Mouse (Mus musculus) heart, embryonic 11.5 days (tissue): ENCODE results near the gene Atp1b3. TPM values are rescaled to one million over a fixed set of nuclear protein-coding genes. Genes with fewer than 3 reads are reported as not detected.
A peak's percentile ranks its signal among the peaks of the same experiment; 100 is the strongest.

Experiments
- ATAC-seq: fragments of 200-750 bp; cut with Nextera tagmentation; replicated peaks from 2 replicates; pipeline ENCODE4 v1.8.0; 2017; ENCODE audit warnings: moderate library complexity; ENCODE audit not compliant: insufficient number of reproducible peaks, low FRiP score, low TSS enrichment
- H3K27ac ChIP-seq: fragments of 300-500 bp; sonication (generic); 2 replicates; pipeline ENCODE4 v1.5.1; 2014; ENCODE audit warnings: mild to moderate bottlenecking, low read depth, low read length
- H3K27me3 ChIP-seq: fragments of 300-500 bp; sonication (generic); 2 replicates; pipeline ENCODE4 v1.6.1; 2014; ENCODE audit warnings: mild to moderate bottlenecking, low read length, mixed read lengths; ENCODE audit not compliant: control insufficient read depth, insufficient read depth
- H3K36me3 ChIP-seq: fragments of 300-500 bp; sonication (generic); 2 replicates; pipeline ENCODE4 v1.6.1; 2014; ENCODE audit warnings: mild to moderate bottlenecking, low read length, moderate library complexity, mixed read lengths; ENCODE audit not compliant: control insufficient read depth, insufficient read depth
- H3K4me1 ChIP-seq: fragments of 300-500 bp; sonication (generic); 2 replicates; pipeline ENCODE4 v1.6.1; 2014; ENCODE audit warnings: low read length; ENCODE audit not compliant: control insufficient read depth, insufficient read depth
- H3K4me2 ChIP-seq: fragments of 300-500 bp; sonication (generic); 2 replicates; pipeline ENCODE4 v1.6.1; 2014; ENCODE audit warnings: mild to moderate bottlenecking, moderate library complexity
- H3K4me3 ChIP-seq: fragments of 300-500 bp; sonication (generic); 2 replicates; pipeline ENCODE4 v1.5.1; 2014; ENCODE audit warnings: low read depth, low read length
- H3K9ac ChIP-seq: fragments of 300-500 bp; sonication (generic); 2 replicates; pipeline ENCODE4 v1.6.1; 2014; ENCODE audit warnings: mild to moderate bottlenecking, low read depth, low read length, moderate library complexity
- H3K9me3 ChIP-seq: fragments of 300-500 bp; sonication (generic); replicated peaks from 2 replicates; pipeline ENCODE4 v1.6.1; 2016; ENCODE audit warnings: low read length; ENCODE audit not compliant: control insufficient read depth
- WGBS: fragments of 180-500 bp; shearing (Covaris S2); extraction: QIAGEN DNeasy Blood & Tissue Kit; methylation state at CpG from one replicate; pipeline ENCODE4 v1.1.7; 2014; ENCODE audit not compliant: insufficient replicate concordance; 5-methylcytosine and 5-hydroxymethylcytosine counted together
- polyA plus RNA-seq: library from polyadenylated mRNA; unstranded; fragments of >200 nt; fragmentation: Nextera tagmentation; extraction: Ambion mirVana; gene quantifications from 2 replicates; pipeline ENCODE4 v1.2.1, GENCODE M21; 2014

Gene Atp1b3
- polyA plus RNA-seq, 1 experiment from 2014 or later: 149 TPM

DNA sequence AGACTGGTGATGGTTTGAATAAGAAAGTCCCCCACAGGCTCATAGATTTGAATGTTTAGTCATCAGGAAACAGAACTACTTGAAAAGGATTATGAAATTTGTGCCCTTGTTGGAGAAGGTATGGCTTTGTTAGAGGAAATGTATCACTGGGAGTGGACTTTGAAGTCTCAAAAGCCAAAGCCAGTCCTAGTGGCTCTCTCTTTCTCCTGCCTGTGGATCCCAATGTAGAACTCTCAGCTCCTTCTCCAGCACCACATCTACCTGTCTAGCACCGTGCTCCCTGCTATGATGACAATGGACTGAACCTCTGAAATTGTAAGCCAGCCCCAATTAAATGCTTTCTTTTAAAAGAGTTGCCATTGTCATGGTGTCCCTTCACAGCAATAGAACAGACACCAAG is 12.9 kb upstream of the Atp1b3 start:
- peaks cover 14% of the 10 kb centered on the region for H3K4me1 ChIP-seq
- ATAC-seq: no peak
- WGBS: 79% methylated on average over 1 of the region's 1 CpGs
- no peaks in the 10 kb centered on the region for H3K27me3 ChIP-seq
- H3K27ac ChIP-seq: no peak overlapping the region
- H3K36me3 ChIP-seq: no peaks in the 10 kb centered on the region
- no peak overlapping the region for H3K4me2 ChIP-seq
- no peak overlapping the region for H3K4me3 ChIP-seq
- no peak overlapping the region for H3K9ac ChIP-seq
- H3K9me3 ChIP-seq: no peaks in the 10 kb centered on the region

DNA sequence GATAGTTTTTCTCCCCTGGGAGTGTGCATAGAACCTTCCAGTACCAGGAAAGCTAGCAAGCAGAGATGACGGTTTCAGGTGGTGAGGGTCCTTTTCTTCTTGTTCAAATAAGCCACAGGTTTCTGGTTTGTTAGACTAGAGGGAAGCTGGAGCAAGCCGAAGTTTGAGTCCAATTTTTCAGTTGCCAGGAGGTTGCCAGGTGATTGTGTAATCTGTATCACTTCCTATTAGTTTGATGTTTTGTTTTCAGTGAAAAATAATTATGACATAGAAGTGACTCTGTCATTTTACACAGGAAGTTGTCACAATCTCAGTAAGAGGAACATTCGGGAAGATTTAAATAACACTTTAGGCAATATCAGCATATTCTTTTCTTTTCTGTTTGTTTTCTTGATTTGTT is 11.6 kb upstream of the Atp1b3 start:
- 71% methylated on average over 3 of the region's 3 CpGs for WGBS
- H3K9me3 ChIP-seq: no peaks in the 10 kb centered on the region
- H3K27me3 ChIP-seq: no peaks in the 10 kb centered on the region
- no peak overlapping the region for H3K27ac ChIP-seq
- no peak overlapping the region for H3K4me2 ChIP-seq
- H3K9ac ChIP-seq: no peak overlapping the region
- no peak for ATAC-seq
- H3K4me1 ChIP-seq: peaks cover 6% of the 10 kb centered on the region; the same call in 1 of the 2 replicates
- H3K4me3 ChIP-seq: no peak overlapping the region
- no peaks in the 10 kb centered on the region for H3K36me3 ChIP-seq

- no peaks in the 10 kb centered on the region for H3K27me3 ChIP-seq
- no peaks in the 10 kb centered on the region for H3K36me3 ChIP-seq
- H3K27ac ChIP-seq: no peak overlapping the region
- no peak overlapping the region for H3K4me2 ChIP-seq
- ATAC-seq: no peak
- H3K9me3 ChIP-seq: no peaks in the 10 kb centered on the region
- no peak overlapping the region for H3K9ac ChIP-seq
- no peak overlapping the region for H3K4me3 ChIP-seq
- 84% methylated on average over 5 of the region's 5 CpGs for WGBS
- 0 out of 2 replicates have a peak, but pooled peaks cover 2% of the 10 kb centered on the region for H3K4me1 ChIP-seq
These were observed 6.8 kb upstream of the Atp1b3 start for GRCm38 (mm10) chr9:96371075-96371474.

DNA sequence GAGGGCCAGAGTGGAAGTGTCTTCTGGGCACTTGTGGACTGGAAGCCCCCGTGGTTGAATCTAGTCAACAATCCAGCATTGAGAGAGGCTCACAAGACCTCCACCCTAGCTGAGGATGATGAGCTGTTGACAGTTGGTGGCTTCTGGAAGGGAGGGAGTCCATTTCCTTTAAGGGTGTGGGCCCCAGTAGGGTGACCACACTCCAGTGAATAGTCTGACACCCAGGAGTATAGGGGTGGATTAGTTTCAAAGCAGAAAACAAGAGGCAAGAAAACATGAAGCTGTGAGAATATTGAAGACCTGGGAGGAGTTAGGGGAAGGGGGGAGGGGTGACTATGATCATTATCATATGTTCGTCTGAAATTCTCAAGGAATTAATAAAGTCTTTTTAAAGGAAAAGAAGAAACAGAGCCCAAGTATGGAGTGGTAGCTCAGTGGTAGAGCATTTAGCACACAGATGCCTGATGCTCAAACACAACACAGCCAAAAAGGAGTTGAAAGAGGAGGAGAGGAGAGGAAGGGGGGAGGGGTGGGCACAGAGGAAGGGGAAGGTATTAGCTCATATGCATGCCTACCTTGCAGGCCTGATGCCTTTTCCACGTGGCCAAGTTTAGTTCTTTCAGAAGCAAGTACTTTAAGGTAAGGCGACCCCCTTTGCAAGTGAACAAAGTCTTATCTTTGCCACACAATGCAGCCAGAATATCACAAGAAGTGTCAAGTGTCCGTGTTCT is 5.6 kb upstream of the Atp1b3 start:
- Histone ChIP-seq H3K4me1 (0 out of 2 replicates have a peak, but pooled peaks cover 2% of the 10 kb centered on the region), H3K36me3 (no peaks in the 10 kb centered on the region), H3K9ac (no peak overlapping the region), H3K27me3 (no peaks in the 10 kb centered on the region), H3K27ac (no peak overlapping the region), H3K4me3 (no peak overlapping the region), H3K4me2 (no peak overlapping the region), H3K9me3 (no peaks in the 10 kb centered on the region)
- ATAC-seq: no peak
- 34% methylated on average over 5 of the region's 5 CpGs for whole genome bisulfite sequencing

DNA sequence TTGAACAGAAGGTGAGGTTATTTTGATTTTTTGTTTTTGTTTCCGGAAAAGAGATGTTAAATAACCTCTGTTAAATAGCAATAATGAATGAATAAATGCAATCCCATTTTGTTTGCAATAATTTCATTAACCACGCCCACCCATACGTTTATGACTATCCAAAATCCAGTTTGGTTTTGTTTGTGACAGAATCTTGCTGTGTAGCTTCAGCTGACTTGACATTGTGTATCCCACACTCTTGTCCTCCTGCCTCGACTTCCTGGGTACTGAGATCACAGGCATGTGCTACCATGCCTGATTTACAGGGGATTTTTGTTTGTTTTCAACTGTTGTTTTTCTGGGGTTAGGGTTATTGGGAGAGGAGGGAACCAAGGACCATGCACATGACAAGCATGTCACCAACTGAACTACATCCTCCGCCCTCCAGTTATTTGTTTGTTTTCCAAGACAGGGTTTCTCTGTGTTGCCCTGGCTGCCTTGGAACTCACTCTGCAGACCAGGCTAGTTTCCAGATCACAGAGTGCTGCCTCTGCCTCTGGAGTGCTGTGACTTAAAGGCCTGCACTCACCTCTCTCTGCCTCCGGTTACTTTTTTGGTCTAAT is 1.1 kb upstream of the Atp1b3 start:
- no peaks in the 10 kb centered on the region for H3K36me3 ChIP-seq
- H3K4me1 ChIP-seq: peaks cover 13% of the 10 kb centered on the region
- H3K27me3 ChIP-seq: no peaks in the 10 kb centered on the region
- no peak overlapping the region for H3K9ac ChIP-seq
- ATAC-seq: no peak
- no peaks in the 10 kb centered on the region for H3K9me3 ChIP-seq
- no peak overlapping the region for H3K4me2 ChIP-seq
- 59% methylated on average over 6 of the region's 6 CpGs for WGBS
- H3K27ac ChIP-seq: no peak overlapping the region
- H3K4me3 ChIP-seq: no peak overlapping the region

- H3K9me3 ChIP-seq: no peaks in the 10 kb centered on the region
- no peaks in the 10 kb centered on the region for H3K36me3 ChIP-seq
- peak overlapping the region; percentile 76 for H3K4me3 ChIP-seq
- H3K27me3 ChIP-seq: no peaks in the 10 kb centered on the region
- H3K4me1 ChIP-seq: peaks cover 11% of the 10 kb centered on the region
- WGBS: 0% methylated on average over 56 of the region's 64 CpGs
- peak overlapping the region; percentile 91 for H3K9ac ChIP-seq
- H3K27ac ChIP-seq: peak overlapping the region; percentile 97
- ATAC-seq: peak; percentile 77
- H3K4me2 ChIP-seq: peak overlapping the region; percentile 83
These were observed 581 bp downstream of the Atp1b3 start for GRCm38 (mm10) chr9:96363581-96364140.

DNA sequence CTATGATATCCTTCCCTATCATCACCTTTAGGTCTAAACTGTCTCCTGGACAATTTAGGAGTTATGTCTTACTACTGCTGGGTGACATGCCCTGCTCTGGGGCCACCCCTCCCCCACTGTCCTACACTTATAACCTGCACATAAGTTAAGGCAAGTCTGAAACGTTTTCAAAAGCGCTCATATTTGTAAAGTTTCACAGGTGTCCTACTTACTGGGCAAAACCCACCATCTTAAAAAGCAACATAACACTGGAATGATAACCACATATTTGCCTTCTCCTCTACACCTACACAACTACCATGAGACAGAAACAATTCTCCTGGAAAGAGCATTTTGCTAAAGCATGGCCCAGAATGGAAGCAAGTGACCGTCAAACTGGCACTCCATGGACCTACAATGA is 4.2 kb downstream of the Atp1b3 start:
- ATAC-seq: no peak
- Histone ChIP-seq H3K9me3 (no peaks in the 10 kb centered on the region), H3K27me3 (no peaks in the 10 kb centered on the region), H3K4me1 (peaks cover 11% of the 10 kb centered on the region), H3K27ac (no peak overlapping the region), H3K36me3 (no peaks in the 10 kb centered on the region), H3K4me2 (no peak overlapping the region), H3K9ac (no peak overlapping the region), H3K4me3 (no peak overlapping the region)
- WGBS: 88% methylated on average over 3 of the region's 3 CpGs

GRCm38 (mm10) chr9:96353799-96354198 is 10.4 kb downstream of the Atp1b3 start:
- no peak for ATAC-seq
- peaks cover 23% of the 10 kb centered on the region for H3K4me1 ChIP-seq
- H3K4me2 ChIP-seq: peak overlapping the region; percentile 39; the same call in 1 of the 2 replicates
- H3K9me3 ChIP-seq: no peaks in the 10 kb centered on the region
- H3K36me3 ChIP-seq: no peaks in the 10 kb centered on the region
- no peaks in the 10 kb centered on the region for H3K27me3 ChIP-seq
- H3K27ac ChIP-seq: no peak overlapping the region
- 31% methylated on average over 8 of the region's 8 CpGs for WGBS
- no peak overlapping the region for H3K4me3 ChIP-seq
- no peak overlapping the region for H3K9ac ChIP-seq
